Mouse (Mus musculus) left cerebral cortex, postnatal 14 days (tissue): ENCODE measurements at regions not wholly inside any gene's neighbourhood (a gene's known extent, or its start where the extent isn't known, plus 50 kb on each side); places are given as distances from the start of the nearest gene placed in this dataset.

ENCODE experiments used
- DNase-seq, 2 experiments: peaks; one replicate each; pipeline ENCODE4 v3.0.0; 2021 to 2022; ENCODE audit warnings: low spot score in 2 of 2, mixed read lengths in 1 of 2
- intact Hi-C: fragments of 180-260 bp; cut with DNase I; formaldehyde crosslinking; loops from one replicate; pipeline ENCODE4 v1.15.1; 2025

DNA sequence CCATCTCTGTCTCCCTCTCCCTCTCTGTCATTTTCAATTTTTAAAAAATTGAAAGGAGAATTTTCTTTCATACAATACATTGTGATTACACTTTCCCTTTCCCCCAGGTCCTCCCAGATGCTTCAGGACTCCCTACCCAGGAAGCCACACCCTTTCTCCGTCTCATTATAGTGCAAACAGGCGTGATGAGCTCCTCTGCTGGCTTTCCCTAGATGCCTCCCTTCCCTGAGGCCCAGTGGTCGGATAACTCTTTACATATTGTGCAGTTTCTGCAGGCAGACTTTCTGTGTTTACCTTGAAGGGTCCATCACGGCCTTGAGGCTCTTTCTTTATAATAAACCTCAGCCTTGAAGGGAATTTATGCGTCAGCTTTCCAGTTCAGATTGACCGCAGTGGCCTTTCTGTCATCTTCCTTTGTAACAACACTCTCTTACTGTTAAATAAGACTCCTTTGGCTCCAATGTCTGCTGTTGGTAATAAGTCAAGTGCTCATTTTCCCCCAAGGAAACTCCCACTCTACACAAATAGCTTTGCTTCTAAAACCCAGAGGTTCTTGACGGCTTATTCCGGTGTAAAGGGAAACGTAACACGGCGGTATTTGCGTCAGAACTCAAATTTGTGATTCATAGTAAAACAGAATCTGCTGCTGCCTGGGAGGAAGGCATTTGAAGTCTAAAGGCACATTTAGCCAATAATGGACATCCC is 52.7 kb upstream of the Smlr1 start:
- intact Hi-C loops, result no loop called here
- no peak for DNase-seq
